Mouse (Mus musculus) testis, adult 2 months (tissue): ENCODE measurements around the gene Cdca7. TPM values are rescaled to one million over a fixed set of nuclear protein-coding genes. Genes with fewer than 3 reads are reported as not detected.

Source experiments
- H3K27ac ChIP-seq: fragments of 200-500 bp; 2 replicates; pipeline ENCODE4 v1.5.1; 2012; ENCODE audit warnings: low read depth, low read length; ENCODE audit not compliant: control insufficient read depth, insufficient read depth
- H3K27me3 ChIP-seq: fragments of 200-500 bp; 2 replicates; pipeline ENCODE4 v1.6.1; 2012; ENCODE audit warnings: mild to moderate bottlenecking, low read length, moderate library complexity; ENCODE audit not compliant: control insufficient read depth, insufficient read depth
- H3K36me3 ChIP-seq: fragments of 200-500 bp; 2 replicates; pipeline ENCODE4 v1.6.1; 2012; ENCODE audit warnings: mild to moderate bottlenecking, low read length; ENCODE audit not compliant: control insufficient read depth, insufficient read depth
- H3K4me1 ChIP-seq: fragments of 200-500 bp; 2 replicates; pipeline ENCODE4 v1.6.1; 2012; ENCODE audit warnings: low read length; ENCODE audit not compliant: control insufficient read depth, insufficient read depth
- H3K4me3 ChIP-seq: fragments of 200-500 bp; 2 replicates; pipeline ENCODE4 v1.5.1; 2012; ENCODE audit warnings: low read depth, mild to moderate bottlenecking, low read length, moderate library complexity, mixed read lengths; ENCODE audit not compliant: control insufficient read depth
- CTCF ChIP-seq: fragments of 200-500 bp; IDR thresholded peaks from 2 replicates; pipeline ENCODE4 v1.5.1; 2012; ENCODE audit warnings: low read depth, mild to moderate bottlenecking, inconsistent platforms, low read length, moderate library complexity; ENCODE audit not compliant: control insufficient read depth, insufficient read depth, insufficient replicate concordance
- POLR2A ChIP-seq: fragments of 200-500 bp; IDR thresholded peaks from 2 replicates; pipeline ENCODE4 v1.6.1; 2012; ENCODE audit warnings: low read depth, mild to moderate bottlenecking, inconsistent platforms, low read length, moderate library complexity; ENCODE audit not compliant: control insufficient read depth
- polyA plus RNA-seq: library from polyadenylated mRNA; depleted of rRNA; stranded (reverse); fragments of >200 nt; gene quantifications from 2 replicates; pipeline ENCODE4 v1.2.3, GENCODE M21; 2012

Cdca7 gene
- polyA plus RNA-seq, 1 experiment: 6.1 TPM

- no peak for TF ChIP-seq POLR2A
- TF ChIP-seq CTCF: no peak
- H3K4me3 ChIP-seq: no peak overlapping the region
- no peaks in the 10 kb centered on the region for H3K36me3 ChIP-seq
- peaks cover 5% of the 10 kb centered on the region for H3K4me1 ChIP-seq
- no peak overlapping the region for H3K27ac ChIP-seq
- H3K27me3 ChIP-seq: no peaks in the 10 kb centered on the region
Measured at GRCm38 (mm10) chr2:72474531-72475287, 1.2 kb upstream of the Cdca7 start.

GRCm38 (mm10) chr2:72475423-72475796, 549 bp upstream of the Cdca7 start:
- peaks cover 5% of the 10 kb centered on the region for H3K4me1 ChIP-seq
- TF ChIP-seq POLR2A (no peak), CTCF (no peak)
- peak overlapping the region; percentile 89; the same call in 1 of the 2 replicates for H3K4me3 ChIP-seq
- H3K27ac ChIP-seq: peak overlapping the region; percentile 95
- H3K27me3 ChIP-seq: no peaks in the 10 kb centered on the region
- H3K36me3 ChIP-seq: no peaks in the 10 kb centered on the region

GRCm38 (mm10) chr2:72476486-72477211, 690 bp downstream of the Cdca7 start:
- Histone ChIP-seq H3K4me3 (peak overlapping the region; percentile 89), H3K36me3 (no peaks in the 10 kb centered on the region), H3K27me3 (no peaks in the 10 kb centered on the region), H3K4me1 (peaks cover 5% of the 10 kb centered on the region), H3K27ac (peak overlapping the region; percentile 95)
- TF ChIP-seq POLR2A: no peak
- TF ChIP-seq CTCF: no peak

GRCm38 (mm10) chr2:72477221-72477620, 1.3 kb downstream of the Cdca7 start:
- Histone ChIP-seq H3K36me3 (no peaks in the 10 kb centered on the region), H3K4me3 (peak overlapping the region; percentile 30; the same call in 1 of the 2 replicates), H3K27ac (no peak overlapping the region; the same call in 1 of the 2 replicates), H3K4me1 (peaks cover 5% of the 10 kb centered on the region), H3K27me3 (no peaks in the 10 kb centered on the region)
- TF ChIP-seq CTCF (no peak), POLR2A (no peak)

GRCm38 (mm10) chr2:72478176-72478575, 2.2 kb downstream of the Cdca7 start:
- Histone ChIP-seq H3K4me1 (peaks cover 5% of the 10 kb centered on the region), H3K27ac (no peak overlapping the region)

GRCm38 (mm10) chr2:72478921-72479320, 3.0 kb downstream of the Cdca7 start:
- peaks cover 5% of the 10 kb centered on the region for H3K4me1 ChIP-seq
- no peak for TF ChIP-seq POLR2A
- H3K36me3 ChIP-seq: no peaks in the 10 kb centered on the region
- H3K27me3 ChIP-seq: no peaks in the 10 kb centered on the region
- no peak overlapping the region for H3K27ac ChIP-seq
- H3K4me3 ChIP-seq: no peak overlapping the region

More at GRCm38 (mm10) chr2:72478176-72478575, 2.2 kb downstream of the Cdca7 start:
- Histone ChIP-seq H3K4me3 (no peak overlapping the region), H3K36me3 (no peaks in the 10 kb centered on the region), H3K27me3 (no peaks in the 10 kb centered on the region)
- TF ChIP-seq CTCF (no peak), POLR2A (no peak)

GRCm38 (mm10) chr2:72479818-72480217, 3.9 kb downstream of the Cdca7 start:
- H3K27ac ChIP-seq: no peak overlapping the region
- no peaks in the 10 kb centered on the region for H3K27me3 ChIP-seq
- no peak overlapping the region for H3K4me3 ChIP-seq
- TF ChIP-seq POLR2A (no peak), CTCF (no peak)
- H3K36me3 ChIP-seq: no peaks in the 10 kb centered on the region
- peaks cover 5% of the 10 kb centered on the region for H3K4me1 ChIP-seq
